Mouse (Mus musculus) mature B cell (primary cell): ENCODE data around the gene Gipc2.

Experiments used
- in situ Hi-C: fragments of 300-500 bp; cut with MboI; formaldehyde crosslinking; loops from 2 replicates; pipeline ENCODE4 v1.14.3; 2019

Gene Gipc2

DNA sequence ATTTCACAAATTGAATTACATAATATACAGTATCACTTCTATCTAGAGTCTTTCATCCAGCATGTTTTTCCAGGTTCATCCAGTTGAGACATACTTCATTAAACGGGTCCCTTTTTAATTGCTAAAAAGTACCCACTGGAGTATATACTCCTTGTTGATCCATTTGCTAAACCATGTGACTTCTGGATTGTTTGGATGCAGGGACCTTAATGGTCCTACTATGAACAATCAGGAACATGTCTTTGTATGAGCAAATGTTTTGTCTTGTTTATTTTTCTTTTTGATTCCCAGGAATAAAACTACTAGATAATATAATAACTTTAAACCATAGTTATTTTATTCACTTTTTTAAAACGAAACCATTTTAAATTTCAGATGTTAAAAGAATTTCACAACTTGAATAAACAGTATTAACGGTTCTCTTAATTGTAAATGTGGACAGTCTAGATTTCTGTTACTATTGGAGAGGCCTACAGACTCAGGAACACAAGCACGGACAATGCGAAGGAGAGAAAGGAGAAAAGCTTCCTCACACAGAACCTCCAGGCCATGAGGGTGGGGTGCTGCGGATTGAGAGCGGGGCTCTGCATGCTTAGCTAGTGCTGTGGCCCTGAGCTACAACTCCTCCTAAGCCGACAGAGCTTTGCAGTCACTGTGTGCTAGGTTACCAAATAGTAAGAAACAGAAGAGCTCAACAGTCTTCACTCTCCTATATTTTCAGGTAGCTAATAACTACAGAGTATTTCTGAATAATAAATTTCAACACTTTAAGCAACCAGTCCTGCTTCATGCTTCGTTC, 24.8 kb upstream of the Gipc2 start:
- in situ Hi-C loops, result no loop called here

DNA sequence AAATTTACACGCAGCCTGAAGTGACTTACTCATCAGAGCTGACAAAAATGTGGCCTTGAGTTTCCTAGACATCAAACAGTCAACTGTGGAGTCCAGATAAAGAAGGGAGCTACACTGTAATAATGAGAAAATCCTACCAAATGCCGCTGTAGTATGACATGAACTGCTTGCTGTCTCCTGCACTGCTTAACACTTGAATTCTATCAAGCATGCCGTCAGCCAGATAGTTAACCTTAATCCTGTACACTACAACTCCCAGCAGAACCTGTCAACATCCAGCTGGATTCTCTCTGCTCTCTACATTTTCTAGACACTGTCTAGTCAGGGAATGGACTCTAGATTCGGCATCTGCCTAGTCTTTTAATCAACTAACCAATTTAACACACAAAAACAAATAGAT, 23.3 kb upstream of the Gipc2 start:
- in situ Hi-C loops, result no loop called here

DNA sequence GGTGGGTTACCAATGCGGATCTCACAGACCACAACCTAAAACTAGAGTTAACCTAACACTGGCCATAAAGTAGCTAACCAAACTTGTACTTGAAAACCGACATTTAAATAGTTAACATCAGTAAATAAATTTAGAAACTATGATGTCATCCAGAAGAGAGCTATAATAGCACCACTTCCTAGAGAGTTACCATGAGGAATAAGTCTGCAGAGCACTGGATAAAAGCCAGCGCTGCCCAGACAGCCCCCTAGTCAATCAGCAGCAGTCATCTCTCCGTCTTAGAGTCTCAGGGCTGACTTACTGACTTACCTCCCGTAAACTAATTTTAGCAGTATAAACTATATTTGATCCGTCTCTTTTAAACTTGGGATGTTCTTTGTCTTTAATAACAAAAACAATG, 20.1 kb upstream of the Gipc2 start:
- in situ Hi-C loops, result no loop called here

DNA sequence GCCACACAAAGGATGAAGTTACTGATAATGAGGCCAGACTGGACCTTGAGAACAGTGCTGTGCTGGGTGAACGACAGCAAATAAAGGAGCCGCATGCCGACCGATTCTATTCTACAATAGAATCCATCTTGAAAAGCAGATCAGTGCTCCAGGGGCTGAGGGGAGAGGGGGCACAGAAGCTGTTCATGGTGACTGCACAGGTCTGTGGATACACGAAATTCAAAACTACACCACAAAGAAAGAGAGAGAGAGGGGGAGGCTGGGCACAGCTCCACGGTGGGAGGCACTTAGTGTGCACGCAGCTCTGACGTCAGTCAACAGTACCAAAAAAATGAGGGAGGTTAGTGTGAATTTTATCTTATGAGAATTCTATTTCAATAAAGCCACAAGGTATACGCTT, 17.5 kb upstream of the Gipc2 start:
- in situ Hi-C loops, result no loop called here

DNA sequence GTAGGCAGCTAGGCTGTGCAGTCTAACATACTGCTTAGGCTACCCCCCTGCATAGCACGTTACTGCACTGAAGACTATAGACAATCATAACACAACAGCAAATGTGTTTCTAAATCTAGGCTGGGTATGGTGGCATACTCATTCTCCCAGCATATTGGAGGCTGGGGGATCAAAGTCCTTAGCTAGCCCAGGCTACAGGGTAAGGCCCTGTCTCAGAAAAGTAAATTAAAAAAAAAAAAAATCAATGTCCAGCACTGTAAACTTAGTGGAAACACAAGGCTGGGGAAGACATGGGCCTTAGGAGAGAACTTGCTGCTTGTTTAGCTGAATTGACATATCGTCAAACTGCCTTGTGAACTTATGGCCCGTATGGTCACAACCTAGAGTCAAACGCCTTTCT, 14.6 kb upstream of the Gipc2 start:
- in situ Hi-C loops, result no loop called here

DNA sequence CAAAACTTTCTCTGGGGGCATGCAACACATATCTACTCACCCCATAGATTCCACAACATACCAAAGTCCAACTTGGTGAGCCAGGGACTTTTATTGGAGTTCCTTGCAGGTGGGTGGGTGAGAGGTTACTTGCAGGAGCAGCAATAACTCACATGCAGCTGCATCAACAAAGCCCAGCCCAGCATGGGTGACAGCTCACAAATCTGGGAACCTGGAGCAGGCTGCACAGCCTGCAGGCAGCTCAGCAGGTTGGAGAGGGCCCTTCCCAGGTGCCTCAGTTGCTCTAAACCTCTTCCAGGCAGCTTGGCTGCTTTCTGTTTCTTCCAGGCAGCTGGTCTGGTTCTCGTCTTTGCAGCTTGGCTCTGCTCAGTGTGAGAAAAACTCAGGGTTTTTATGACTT, 13.3 kb upstream of the Gipc2 start:
- in situ Hi-C loops, result no loop called here

DNA sequence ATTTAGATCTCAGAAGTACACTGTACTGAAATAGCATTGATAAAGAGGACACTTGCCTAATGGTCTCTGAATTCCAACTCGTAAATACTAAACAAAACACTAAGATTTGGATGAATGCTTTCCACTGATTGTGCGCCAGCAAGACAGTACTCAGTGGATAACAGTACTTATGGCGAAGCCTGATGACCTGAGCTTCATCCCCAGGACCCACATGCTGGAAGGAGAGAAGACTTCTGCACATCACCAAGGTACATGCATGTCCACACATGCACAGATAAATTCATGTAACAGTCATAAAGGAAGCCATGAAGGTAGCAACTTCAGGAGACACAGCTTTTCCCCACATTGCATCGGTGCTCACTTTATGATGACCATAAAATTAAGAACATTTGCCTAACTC, 12.8 kb upstream of the Gipc2 start:
- in situ Hi-C loops, result no loop called here

DNA sequence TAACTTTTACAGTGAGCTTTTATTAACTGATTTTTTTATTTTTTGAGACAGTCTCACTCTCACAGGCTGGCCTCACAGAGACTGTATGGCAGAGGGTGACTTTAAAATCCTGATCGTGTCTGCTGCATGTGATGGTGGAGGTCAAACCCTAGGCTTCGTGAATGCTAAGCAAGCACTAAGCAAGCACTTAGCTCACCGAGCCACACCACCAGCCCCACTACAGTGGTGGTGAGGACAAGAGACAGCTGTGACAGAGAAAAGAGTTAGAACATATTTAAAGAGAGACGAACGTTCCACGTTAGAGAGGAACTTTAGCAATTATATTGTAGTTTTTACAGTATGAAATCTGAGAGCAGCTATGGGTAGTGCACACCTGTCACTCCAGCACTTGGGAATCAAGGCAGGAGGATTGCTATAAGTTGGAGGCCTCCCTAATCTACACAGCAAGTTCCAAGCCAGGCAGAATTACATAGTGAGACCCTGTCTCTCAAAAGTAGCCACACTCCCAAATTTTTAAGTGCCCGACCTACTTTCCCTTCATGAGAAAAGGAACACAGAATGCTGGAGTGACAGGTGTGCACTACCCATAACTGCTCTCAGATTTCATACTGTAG, 6.4 kb upstream of the Gipc2 start:
- in situ Hi-C loops, result no loop called here

DNA sequence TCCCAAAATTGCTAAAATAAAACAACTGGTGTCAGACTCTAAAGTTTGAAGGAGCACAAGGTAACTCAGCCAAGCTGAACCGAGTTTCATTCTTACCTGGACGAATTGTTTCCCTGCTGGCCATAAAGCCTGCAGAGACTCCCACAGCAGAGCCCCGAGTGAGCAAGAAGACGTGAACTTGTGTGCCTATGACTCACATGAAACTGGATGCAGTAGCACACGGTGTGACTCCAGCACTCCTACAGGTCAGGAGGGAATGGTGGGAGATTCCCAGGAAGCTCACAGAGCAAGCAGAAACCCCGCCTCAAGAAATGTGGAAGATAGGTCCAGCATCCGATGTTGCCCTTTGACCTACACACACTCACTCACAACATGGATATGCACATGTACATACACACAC, 5.8 kb upstream of the Gipc2 start:
- in situ Hi-C loops, result no loop called here

DNA sequence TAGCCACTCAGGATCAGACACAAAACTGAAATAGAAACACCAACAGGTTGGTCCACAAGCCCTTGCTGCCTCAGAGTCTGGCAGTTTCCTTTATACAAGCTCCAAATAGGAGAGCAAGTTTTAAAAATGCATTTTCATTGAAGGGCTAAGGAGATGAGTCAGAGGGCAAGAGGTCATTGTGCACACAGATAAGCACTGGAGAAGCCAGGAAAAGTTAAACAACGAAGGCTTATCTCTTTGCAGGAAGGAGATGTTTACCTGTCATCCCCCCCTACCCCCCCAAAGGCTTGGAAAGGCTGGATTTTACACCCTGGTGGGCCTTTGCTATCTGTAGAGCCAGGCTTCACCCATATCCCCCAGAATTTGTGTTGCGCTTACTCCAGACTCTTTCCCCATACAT, 5.2 kb upstream of the Gipc2 start:
- in situ Hi-C loops, result no loop called here

DNA sequence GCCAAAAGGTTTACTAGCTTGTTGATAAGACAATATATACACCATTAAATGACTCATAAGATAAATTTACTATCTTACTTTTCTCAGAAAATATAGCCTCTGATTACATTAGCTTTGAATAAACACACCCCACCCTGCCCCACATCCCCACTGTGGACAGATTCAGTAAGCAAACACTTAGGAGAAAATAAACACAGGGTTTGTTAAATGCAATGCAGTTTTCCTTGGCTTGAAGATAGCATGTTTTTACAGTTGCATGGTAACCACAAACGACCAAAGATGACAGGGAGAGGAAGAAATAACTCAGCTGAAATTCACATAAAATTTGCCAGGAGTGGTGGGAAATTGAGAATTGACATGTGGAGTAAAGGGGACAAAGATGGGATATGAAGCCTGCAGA, 4.4 kb upstream of the Gipc2 start:
- in situ Hi-C loops, result no loop called here

DNA sequence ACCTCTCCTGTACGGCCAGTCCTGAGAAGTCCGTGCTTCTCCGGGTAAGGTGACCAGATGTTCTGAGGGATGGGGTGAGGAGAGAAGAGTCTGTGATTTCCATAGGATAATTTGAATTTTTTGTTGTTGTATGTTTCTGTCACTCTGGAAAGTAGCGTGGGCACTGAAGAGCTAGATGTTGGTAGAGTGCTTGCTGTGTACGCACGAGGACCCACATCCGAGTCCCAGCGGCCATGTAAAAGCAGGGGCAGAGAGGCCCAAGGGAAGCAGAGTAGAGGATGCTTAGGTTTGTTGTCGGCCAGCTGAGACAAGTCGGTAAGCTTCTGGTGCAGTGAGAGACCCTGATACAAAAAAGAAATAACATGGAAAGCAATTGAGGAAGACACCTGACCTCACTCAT, 2.0 kb upstream of the Gipc2 start:
- in situ Hi-C loops, result no loop called here

DNA sequence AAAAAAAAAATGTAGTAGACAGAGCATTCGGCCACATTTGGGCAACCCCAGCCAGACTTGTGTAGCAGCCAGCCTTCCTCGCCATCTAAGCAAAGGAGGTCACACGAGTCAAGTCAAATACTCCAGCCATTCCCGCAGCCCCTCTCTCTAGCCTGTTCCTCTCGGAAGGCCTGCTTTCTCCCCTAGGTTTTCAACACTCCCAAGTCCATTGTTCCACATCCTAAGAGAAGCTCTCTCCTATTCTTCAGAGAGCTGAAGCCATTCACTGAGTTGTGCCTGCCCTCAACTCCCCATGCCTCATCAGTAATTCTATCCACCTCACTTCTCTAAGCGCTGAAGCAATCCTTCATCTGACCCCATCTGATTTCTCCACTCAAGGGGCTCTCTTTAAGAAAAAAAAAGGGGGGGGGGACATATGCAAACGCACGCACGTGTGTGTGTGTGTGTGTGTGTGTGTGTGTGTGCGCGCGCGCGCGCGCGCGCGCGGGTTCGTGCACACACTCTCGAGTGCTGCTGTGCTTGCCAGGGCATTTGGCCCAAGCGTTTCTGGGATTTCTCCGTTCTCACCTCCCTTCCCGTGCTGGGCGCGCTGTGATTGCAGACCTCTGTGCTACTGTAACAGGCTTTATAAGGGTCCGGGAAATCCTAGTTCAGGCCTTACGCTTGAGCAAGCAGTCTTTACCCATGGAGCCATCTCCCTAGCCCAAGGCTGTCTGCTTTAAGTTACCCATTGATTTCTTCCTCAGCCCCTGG, 845 bp upstream of the Gipc2 start:
- in situ Hi-C loops, result no loop called here

DNA sequence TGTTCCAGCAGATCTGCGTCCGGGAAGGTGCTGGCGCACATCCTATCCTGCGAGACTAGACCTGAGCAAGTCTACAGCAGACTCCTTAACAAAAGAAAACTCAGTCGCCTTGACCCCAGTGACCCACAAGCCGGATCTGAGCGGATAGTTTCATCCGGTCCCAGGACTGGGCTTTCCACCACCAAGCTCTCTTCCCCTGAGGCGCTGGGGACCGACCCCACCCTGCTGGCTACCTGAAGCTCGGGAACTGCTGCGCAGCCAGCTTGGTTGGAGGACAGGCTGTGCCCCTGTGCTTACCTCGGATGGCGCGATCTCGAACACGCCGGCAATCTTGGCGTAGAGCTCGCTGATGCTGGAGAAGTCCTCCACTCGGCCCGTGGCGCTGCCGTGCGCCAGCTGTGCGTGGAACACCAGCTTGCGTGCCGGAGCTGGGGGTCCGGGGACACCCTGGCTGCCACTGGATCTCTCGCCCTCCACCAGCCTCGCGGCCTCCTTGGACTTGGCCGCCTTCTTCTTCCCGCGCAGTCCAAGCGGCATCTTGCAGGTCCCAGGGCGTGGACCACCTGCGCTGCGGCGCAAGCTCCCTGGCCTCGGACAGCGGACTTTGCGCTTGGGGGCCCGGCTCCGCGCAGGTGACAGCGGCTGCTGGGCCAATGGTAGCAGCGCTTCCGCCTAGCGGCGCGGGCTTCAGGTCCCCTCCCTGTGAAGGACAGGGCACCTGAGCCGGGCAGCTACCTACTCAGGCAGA, 505 bp downstream of the Gipc2 start:
- in situ Hi-C loops, result no loop called here

DNA sequence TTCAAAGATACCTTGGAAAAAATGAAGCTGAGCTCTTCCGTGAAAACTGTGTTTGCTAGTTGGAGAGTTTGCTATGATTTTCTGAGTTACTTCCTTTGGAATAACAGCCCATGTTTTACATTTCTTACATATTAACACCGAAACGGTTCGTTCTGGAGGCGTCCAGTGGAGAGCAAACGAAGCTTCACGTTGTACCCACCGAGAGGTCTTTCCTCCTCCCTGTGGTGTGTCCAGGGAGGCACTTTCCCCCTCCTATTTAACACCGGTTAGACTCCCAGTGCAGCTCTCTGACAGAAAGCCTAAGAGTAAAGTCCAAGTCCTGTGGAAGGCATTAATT, 1.0 kb downstream of the Gipc2 start:
- in situ Hi-C loops, result no loop called here

DNA sequence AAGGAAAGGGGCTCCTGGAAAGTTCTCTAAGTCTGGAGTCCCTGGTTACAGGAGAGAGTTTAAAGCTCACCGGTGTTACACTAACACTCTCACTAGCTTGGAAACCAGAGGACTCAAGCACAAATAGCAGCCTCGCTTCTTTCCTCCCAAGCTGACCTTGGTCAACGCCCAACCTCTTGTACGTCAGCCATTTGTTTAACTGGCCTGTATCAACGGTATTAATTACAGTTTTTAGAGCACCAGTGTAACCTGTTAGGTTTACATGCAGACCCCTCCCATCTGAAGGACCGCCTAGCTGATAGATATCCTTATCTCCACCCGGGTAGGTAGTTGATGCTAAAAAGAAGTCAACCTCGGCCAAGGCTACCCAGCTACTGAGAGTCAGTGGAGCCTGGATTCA, 2.7 kb downstream of the Gipc2 start:
- in situ Hi-C loops, result no loop called here

DNA sequence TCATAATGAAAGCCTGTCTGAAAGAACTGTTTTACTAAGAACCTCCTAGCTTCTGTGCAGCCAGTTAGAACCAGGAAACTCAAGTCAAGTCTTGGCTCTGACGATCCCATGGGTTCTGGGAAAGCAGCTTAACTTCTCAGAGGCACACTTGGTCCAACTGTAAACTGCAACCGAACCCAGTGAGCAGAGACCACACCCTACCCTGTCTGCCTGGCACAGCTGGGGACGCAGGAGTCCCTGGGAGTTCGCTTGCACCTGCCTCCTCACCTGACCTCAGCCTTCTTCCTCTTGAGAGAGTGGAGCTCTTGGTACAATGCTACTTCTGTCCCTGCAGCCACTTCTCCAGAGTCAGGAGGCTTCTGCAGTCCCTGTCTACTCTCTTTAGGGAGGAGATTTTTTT, 5.4 kb downstream of the Gipc2 start:
- in situ Hi-C loops, result no loop called here

DNA sequence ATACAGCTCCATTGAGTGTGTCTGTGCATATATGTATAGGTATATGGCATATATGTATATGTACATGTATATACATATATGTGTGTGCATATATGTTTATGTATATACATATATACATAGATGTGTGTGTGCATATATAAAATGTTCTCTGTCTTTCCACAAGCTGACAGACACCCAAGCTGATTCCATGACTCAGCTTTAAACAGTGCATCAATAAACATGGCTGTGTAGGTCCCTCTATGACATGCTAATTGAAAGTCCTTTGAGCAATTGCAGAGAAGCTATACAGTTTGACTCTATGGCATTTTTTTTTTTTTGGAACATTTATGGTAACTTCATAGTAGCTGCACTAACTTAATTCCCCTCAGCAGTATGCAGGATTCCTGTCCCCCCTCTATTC, 6.7 kb downstream of the Gipc2 start:
- in situ Hi-C loops, result no loop called here

DNA sequence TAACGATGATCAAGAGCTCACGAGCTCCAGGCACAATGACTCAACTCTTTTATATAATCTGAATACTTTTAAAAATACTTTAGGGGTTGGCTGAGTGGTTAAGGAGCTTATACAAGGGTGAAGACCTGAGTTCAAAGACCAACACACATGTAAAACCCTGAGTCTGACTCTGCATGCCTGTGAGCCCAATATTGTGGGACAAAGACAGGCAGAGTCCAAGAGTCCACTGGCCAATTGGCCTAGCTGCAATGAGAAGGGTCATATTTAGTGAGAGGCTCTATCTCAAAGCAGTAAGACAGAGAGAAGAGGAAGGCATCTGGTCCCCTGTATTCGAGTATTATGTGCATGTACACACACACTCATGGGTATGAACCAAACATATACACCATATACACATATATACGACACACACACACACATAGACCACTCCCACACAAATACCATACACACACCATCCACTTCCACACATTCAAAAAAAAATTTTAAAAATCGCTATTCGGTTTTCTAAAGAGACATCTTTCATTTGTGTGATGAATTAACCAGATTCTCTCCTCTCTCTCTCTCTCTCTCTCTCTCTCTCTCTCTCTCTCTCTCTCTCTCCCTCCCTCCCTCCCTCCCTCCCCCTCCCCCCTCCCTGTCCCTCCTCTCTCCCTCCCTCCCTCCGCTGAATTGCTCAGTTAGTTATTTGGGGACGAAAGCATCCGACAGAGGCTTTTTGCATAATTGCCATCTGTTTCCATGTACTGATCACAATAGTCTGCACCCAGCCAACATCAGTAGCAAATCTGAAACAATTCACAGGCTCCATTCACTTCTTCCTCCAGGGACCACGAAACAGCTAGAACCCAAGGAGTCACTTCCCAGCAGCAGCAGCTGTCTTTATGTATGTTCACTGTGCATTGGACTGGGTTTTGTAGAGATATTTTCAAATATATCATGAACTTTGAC, 7.4 kb downstream of the Gipc2 start:
- in situ Hi-C loops, result no loop called here

DNA sequence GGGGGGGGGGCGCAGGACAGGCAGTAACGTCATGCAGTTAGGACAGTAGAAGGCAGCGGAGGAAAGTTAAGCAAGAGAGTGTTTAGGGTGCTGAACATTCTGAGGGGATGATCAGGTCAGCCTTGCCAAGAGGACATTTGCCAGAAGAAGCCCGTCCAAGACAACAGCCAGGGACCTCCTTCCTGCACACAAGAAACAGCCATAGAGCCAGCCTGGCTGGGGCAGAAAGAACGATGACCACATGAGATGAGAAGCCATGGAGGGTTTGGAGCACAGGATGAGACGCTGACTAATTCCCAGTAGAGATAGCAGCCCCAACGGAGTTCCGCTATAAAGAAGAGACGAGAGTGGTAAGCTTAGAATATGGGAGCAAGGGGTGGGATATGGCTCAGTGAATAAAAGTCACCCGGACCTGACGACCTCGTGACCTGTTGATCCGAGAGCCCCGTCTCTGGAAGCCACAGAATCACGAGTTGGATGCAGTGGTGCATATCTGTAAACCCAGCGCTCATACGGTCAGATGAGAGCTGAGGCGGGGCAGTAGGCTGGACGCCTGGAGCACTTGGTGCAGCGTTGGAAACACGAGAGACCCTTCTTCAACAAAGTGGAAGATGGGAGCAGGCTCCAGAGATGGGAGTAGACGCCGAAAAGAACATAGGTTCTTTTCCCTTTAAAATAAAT, 9.1 kb downstream of the Gipc2 start:
- in situ Hi-C loops, result no loop called here
